Mouse (Mus musculus) liver, postnatal 0 days (tissue): ENCODE measurements at regions not wholly inside any gene's neighbourhood (a gene's known extent, or its start where the extent isn't known, plus 50 kb on each side); places are given as distances from the start of the nearest gene placed in this dataset.

ENCODE experiments used
- ATAC-seq: fragments of 200-750 bp; cut with Nextera tagmentation; 2 replicates; pipeline ENCODE4 v1.8.0; 2017; ENCODE audit warnings: mild to moderate bottlenecking, moderate library complexity
- DNase-seq: peaks from one replicate; pipeline ENCODE4 v3.0.0-alpha.2; 2016
- H3K27ac ChIP-seq: fragments of 300-500 bp; sonication (generic); 2 replicates; pipeline ENCODE4 v1.5.1; 2014; ENCODE audit warnings: antibody characterized with exemption, moderate library complexity, mild to moderate bottlenecking, low read depth
- H3K27me3 ChIP-seq: fragments of 300-500 bp; sonication (generic); 2 replicates; pipeline ENCODE4 v1.6.1; 2014; ENCODE audit warnings: low read length, control low read depth, mixed read lengths; ENCODE audit not compliant: insufficient read depth
- H3K36me3 ChIP-seq: fragments of 300-500 bp; sonication (generic); replicated peaks from 2 replicates; pipeline ENCODE4 v1.6.1; 2014; ENCODE audit warnings: mild to moderate bottlenecking, control low read depth, low read length, moderate library complexity, mixed read lengths; ENCODE audit not compliant: insufficient read depth
- H3K4me1 ChIP-seq: fragments of 300-500 bp; sonication (generic); 2 replicates; pipeline ENCODE4 v1.6.1; 2014; ENCODE audit warnings: antibody characterized with exemption, mild to moderate bottlenecking, control low read depth; ENCODE audit not compliant: insufficient read depth
- H3K4me2 ChIP-seq: fragments of 300-500 bp; sonication (generic); 2 replicates; pipeline ENCODE4 v1.6.1; 2014; ENCODE audit warnings: low read depth, mild to moderate bottlenecking, low read length, moderate library complexity, mixed read lengths
- H3K4me3 ChIP-seq: fragments of 300-500 bp; sonication (generic); 2 replicates; pipeline ENCODE4 v1.5.1; 2014; ENCODE audit warnings: low read depth, low read length
- H3K9ac ChIP-seq: fragments of 300-500 bp; sonication (generic); replicated peaks from 2 replicates; pipeline ENCODE4 v1.6.1; 2014; ENCODE audit warnings: mild to moderate bottlenecking, moderate library complexity
- H3K9me3 ChIP-seq: fragments of 300-500 bp; sonication (generic); 2 replicates; pipeline ENCODE4 v1.6.1; 2016; ENCODE audit warnings: mild to moderate bottlenecking, control low read depth, low read length, mixed read lengths
- CTCF ChIP-seq: sonication (generic); IDR thresholded peaks from 2 replicates; pipeline ENCODE4 v1.5.1; 2016; ENCODE audit warnings: antibody characterized with exemption, low read depth
- EP300 ChIP-seq: IDR thresholded peaks from 2 replicates; pipeline ENCODE4 v1.6.1; 2016; ENCODE audit warnings: antibody characterized with exemption, low read depth, mild to moderate bottlenecking
- WGBS: fragments of 180-500 bp; shearing (Covaris S2); extraction: QIAGEN DNeasy Blood & Tissue Kit; methylation state at CpG from one replicate; pipeline ENCODE4 v1.1.7; 2014; ENCODE audit not compliant: insufficient replicate concordance; 5-methylcytosine and 5-hydroxymethylcytosine counted together

DNA sequence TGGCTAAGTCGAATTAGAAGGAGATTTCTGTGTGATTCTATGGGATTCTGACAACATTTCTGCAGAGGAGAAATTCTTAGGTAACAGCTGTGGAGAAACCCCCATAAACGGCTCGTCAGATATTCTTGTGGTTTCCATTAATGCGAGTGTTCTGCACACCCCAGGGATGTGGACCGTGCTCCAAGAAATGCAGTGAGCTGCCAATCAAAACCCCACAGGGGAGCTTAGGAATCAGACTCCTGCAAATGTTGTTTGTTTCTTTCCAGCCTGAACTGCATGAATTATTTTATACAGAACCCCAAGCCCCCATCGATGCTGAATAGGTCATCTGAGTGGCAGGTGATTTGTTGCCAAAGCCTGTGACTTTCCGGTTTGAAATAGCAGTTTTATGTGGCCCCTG, 118.4 kb upstream of the Sox2 start:
- H3K36me3 ChIP-seq = no peaks in the 10 kb centered on the region
- no peak for ATAC-seq
- H3K4me1 ChIP-seq = no peaks in the 10 kb centered on the region
- no peak overlapping the region for H3K9ac ChIP-seq
- H3K4me2 ChIP-seq = no peak overlapping the region
- no peak for DNase-seq
- no peak overlapping the region for H3K27ac ChIP-seq
- H3K4me3 ChIP-seq = no peak overlapping the region
- TF ChIP-seq CTCF (no peak), EP300 (no peak)
- H3K27me3 ChIP-seq = no peaks in the 10 kb centered on the region
- H3K9me3 ChIP-seq = no peaks in the 10 kb centered on the region; the same call in none of the 2 replicates
- 78% methylated on average over 7 of the region's 7 CpGs for WGBS

GRCm38 (mm10) chr3:34527546-34527945, 122.7 kb upstream of the Sox2 start:
- TF ChIP-seq CTCF (no peak), EP300 (no peak)
- ATAC-seq (no peak), DNase-seq (no peak)
- no peaks in the 10 kb centered on the region; the same call in none of the 2 replicates for H3K9me3 ChIP-seq
- no peaks in the 10 kb centered on the region for H3K4me1 ChIP-seq
- no peaks in the 10 kb centered on the region for H3K36me3 ChIP-seq
- no peak overlapping the region for H3K9ac ChIP-seq
- no peak overlapping the region for H3K4me3 ChIP-seq
- no peak overlapping the region for H3K27ac ChIP-seq
- H3K4me2 ChIP-seq = no peak overlapping the region
- no peaks in the 10 kb centered on the region for H3K27me3 ChIP-seq

- no peak overlapping the region for H3K9ac ChIP-seq
- 64% methylated on average over 5 of the region's 5 CpGs for WGBS
- no peak overlapping the region for H3K4me3 ChIP-seq
- no peaks in the 10 kb centered on the region for H3K4me1 ChIP-seq
- H3K27ac ChIP-seq = no peak overlapping the region
- ATAC-seq (no peak), DNase-seq (no peak)
- no peaks in the 10 kb centered on the region for H3K27me3 ChIP-seq
- H3K36me3 ChIP-seq = no peaks in the 10 kb centered on the region
- TF ChIP-seq EP300 (no peak), CTCF (no peak)
- H3K9me3 ChIP-seq = no peaks in the 10 kb centered on the region; the same call in none of the 2 replicates
- H3K4me2 ChIP-seq = no peak overlapping the region
These were observed 124.5 kb upstream of the Sox2 start for GRCm38 (mm10) chr3:34525730-34526129.

DNA sequence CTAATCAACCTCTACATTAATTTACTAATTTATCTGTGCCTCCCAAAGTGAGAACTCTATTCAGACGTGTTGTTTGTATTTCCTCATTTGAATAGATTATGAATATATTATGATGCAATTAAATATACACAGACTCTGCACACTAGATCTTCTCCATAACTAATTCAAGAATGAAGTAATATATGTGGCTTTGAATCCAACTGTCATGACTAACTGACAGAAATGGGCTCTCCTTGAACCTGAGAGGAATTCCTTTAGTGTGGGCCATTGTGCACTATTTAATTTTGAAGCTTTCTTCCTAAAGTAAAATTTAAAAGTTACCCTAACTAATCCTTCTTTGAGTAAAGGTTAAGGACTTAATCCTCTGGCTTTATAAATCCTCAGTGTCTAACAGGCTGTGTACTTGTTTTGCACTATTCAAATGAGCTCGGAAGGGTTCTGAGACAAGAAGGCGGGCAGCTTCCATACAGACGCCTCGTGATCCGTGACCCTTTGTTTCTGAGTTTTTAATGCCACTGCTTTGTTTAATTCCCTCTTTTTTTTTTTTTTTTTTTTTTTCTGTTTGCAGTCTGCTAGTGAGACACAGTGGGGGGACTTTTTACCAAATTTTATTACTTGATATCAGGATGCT, 128.0 kb upstream of the Sox2 start:
- Histone ChIP-seq H3K27me3 (no peaks in the 10 kb centered on the region), H3K36me3 (no peaks in the 10 kb centered on the region), H3K4me1 (no peaks in the 10 kb centered on the region), H3K27ac (no peak overlapping the region), H3K4me3 (no peak overlapping the region), H3K4me2 (no peak overlapping the region), H3K9ac (no peak overlapping the region), H3K9me3 (no peaks in the 10 kb centered on the region)
- TF ChIP-seq CTCF = no peak
- TF ChIP-seq EP300 = no peak
- 77% methylated on average over 6 of the region's 6 CpGs for WGBS
- ATAC-seq (no peak), DNase-seq (no peak)

DNA sequence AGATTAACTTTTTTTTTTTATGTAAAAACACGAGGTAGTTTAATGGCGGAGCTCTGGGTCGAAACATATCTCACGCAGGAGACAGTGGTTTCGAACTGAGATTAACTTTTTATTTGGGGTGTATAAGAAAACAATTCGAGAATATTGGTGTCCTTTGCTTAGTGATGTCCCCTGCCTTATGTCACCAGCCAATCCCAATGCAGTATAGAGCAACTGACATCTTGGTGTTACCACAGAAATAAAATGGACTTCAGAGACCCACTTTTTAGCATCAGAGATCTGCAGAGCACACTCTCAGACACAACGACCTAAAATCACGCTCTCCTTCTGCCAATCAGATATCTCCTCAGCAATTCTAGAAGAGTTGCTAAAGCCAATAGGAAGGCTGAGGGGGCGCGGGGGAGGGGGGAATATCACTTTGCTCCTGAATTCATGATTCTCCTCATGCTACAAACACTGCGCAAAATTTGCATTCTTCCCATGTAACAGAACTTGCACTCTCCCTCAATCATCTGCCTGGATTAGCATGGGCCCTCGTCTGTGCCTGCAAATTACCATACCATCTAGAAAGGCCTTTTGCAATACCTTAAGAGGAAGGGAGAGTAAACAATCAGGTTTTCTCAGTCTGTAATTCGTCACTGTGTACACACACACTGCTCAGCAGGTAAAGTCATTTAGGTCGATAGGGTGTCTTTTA, 128.7 kb upstream of the Sox2 start:
- no peak for TF ChIP-seq CTCF
- Histone ChIP-seq H3K4me3 (no peak overlapping the region), H3K9me3 (no peaks in the 10 kb centered on the region), H3K27me3 (no peaks in the 10 kb centered on the region), H3K4me2 (no peak overlapping the region), H3K9ac (no peak overlapping the region), H3K36me3 (no peaks in the 10 kb centered on the region), H3K27ac (no peak overlapping the region), H3K4me1 (no peaks in the 10 kb centered on the region)
- ATAC-seq (no peak), DNase-seq (no peak)
- 71% methylated on average over 14 of the region's 14 CpGs for WGBS

DNA sequence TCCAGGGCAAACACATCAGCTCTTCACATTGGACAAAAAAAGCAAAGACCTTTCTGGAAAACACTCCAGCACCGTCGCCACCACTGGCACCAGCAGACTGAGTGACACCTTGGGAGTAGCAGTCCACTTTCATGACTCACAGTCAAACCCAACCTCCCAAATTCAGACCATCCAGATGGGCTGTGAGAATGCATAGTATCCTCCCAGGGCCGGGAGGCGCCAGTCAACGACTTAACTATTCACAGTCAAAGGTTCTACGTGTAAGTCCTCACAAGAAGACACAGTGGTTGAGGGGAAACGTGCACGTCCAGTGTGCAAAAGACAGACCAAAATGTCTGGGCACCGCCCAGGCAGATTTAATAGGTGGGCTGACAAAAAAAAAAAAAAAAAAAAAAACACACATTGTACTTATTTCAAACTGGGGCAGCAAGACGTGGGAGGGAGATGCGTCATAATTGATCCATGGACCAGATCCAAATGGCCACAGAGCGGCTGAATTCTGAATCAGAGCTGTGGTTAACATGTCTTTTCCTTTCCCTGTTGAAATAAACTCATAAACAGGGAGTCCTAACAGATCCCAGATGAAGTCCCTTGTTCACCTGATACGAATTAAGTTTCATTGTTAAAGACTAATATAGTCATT, 137.6 kb upstream of the Sox2 start:
- no peak for TF ChIP-seq CTCF
- H3K27ac ChIP-seq = no peak overlapping the region
- H3K4me2 ChIP-seq = no peak overlapping the region
- no peak for DNase-seq
- H3K4me1 ChIP-seq = no peaks in the 10 kb centered on the region
- no peaks in the 10 kb centered on the region for H3K36me3 ChIP-seq
- H3K9me3 ChIP-seq = no peaks in the 10 kb centered on the region
- H3K4me3 ChIP-seq = no peak overlapping the region
- no peaks in the 10 kb centered on the region for H3K27me3 ChIP-seq
- 78% methylated on average over 13 of the region's 13 CpGs for WGBS
- ATAC-seq = no peak
- no peak overlapping the region for H3K9ac ChIP-seq
